Mouse (Mus musculus) E14TG2a.4 (cell line): ENCODE data around the gene Fmo6.

Source experiments
- H3K27me3 ChIP-seq: 2 replicates; pipeline ENCODE4 v1.6.1; 2014; ENCODE audit warnings: low read length, control low read depth; ENCODE audit not compliant: insufficient read depth
- H3K36me3 ChIP-seq: 2 replicates; pipeline ENCODE4 v1.6.1; 2014; ENCODE audit warnings: low read length, control low read depth; ENCODE audit not compliant: insufficient read depth
- H3K4me1 ChIP-seq: replicated peaks from 2 replicates; pipeline ENCODE4 v1.6.1; 2014; ENCODE audit warnings: low read depth, low read length, control low read depth
- H3K4me3 ChIP-seq: replicated peaks from 2 replicates; pipeline ENCODE4 v1.5.1; 2014; ENCODE audit warnings: mild to moderate bottlenecking, low read length
- H3K9me3 ChIP-seq: 2 replicates; pipeline ENCODE4 v1.6.1; 2014; ENCODE audit warnings: low read length, control low read depth
- CTCF ChIP-seq: conservative IDR thresholded peaks from 2 replicates; pipeline ENCODE4 v1.5.1; 2014; ENCODE audit warnings: low read length
- NANOG ChIP-seq: IDR thresholded peaks from 2 replicates; pipeline ENCODE4 v1.6.1; 2014; ENCODE audit warnings: borderline replicate concordance, low read length, mixed read lengths
- POU5F1 ChIP-seq: IDR thresholded peaks from 2 replicates; pipeline ENCODE4 v1.6.1; 2014; ENCODE audit warnings: low read length, borderline replicate concordance

Fmo6 gene

GRCm38 (mm10) chr1:162937415-162937814, at the start of gene Fmo6:
TSS of gene Fmo6 (minus strand) at chr1:162937515.
- no peak for TF ChIP-seq CTCF
- TF ChIP-seq NANOG: no peak
- TF ChIP-seq POU5F1: no peak
- H3K4me1 ChIP-seq: no peaks in the 10 kb centered on the region

GRCm38 (mm10) chr1:162986777-162987176, 49.5 kb upstream of the Fmo6 start:
- no peak overlapping the region for H3K4me3 ChIP-seq
- H3K4me1 ChIP-seq: no peaks in the 10 kb centered on the region
- TF ChIP-seq POU5F1 (no peak), NANOG (no peak), CTCF (no peak)
- H3K9me3 ChIP-seq: no peaks in the 10 kb centered on the region
- H3K27me3 ChIP-seq: no peaks in the 10 kb centered on the region
- no peaks in the 10 kb centered on the region for H3K36me3 ChIP-seq

More at GRCm38 (mm10) chr1:162937415-162937814, at the start of gene Fmo6:
- Histone ChIP-seq H3K36me3 (no peaks in the 10 kb centered on the region), H3K4me3 (no peak within 1 kb of the TSS), H3K27me3 (no peaks in the 10 kb centered on the region), H3K9me3 (no peaks in the 10 kb centered on the region)

GRCm38 (mm10) chr1:162986121-162986748, 48.9 kb upstream of the Fmo6 start:
- H3K4me1 ChIP-seq: no peaks in the 10 kb centered on the region
- no peak for TF ChIP-seq NANOG
- TF ChIP-seq CTCF: no peak
- TF ChIP-seq POU5F1: no peak
- H3K4me3 ChIP-seq: no peak overlapping the region
- H3K9me3 ChIP-seq: no peaks in the 10 kb centered on the region
- no peaks in the 10 kb centered on the region for H3K36me3 ChIP-seq
- H3K27me3 ChIP-seq: no peaks in the 10 kb centered on the region

- H3K9me3 ChIP-seq: no peaks in the 10 kb centered on the region
- H3K4me1 ChIP-seq: no peaks in the 10 kb centered on the region
- TF ChIP-seq NANOG (no peak), POU5F1 (no peak), CTCF (no peak)
- no peak within 1 kb of the TSS for H3K4me3 ChIP-seq
- H3K36me3 ChIP-seq: no peaks in the 10 kb centered on the region
- no peaks in the 10 kb centered on the region for H3K27me3 ChIP-seq
These were observed 47.1 kb upstream of the Fmo6 start, which contains the start of gene Fmo3 for GRCm38 (mm10) chr1:162984428-162984827. TSS of gene Fmo3 (minus strand) at chr1:162984528.

- Histone ChIP-seq H3K4me3 (no peak overlapping the region), H3K4me1 (no peaks in the 10 kb centered on the region), H3K36me3 (no peaks in the 10 kb centered on the region), H3K27me3 (no peaks in the 10 kb centered on the region), H3K9me3 (no peaks in the 10 kb centered on the region)
- TF ChIP-seq CTCF (no peak), POU5F1 (no peak), NANOG (no peak)
These were observed 26.2 kb upstream of the Fmo6 start for GRCm38 (mm10) chr1:162963556-162963955.

- Histone ChIP-seq H3K4me1 (no peaks in the 10 kb centered on the region), H3K27me3 (no peaks in the 10 kb centered on the region), H3K36me3 (no peaks in the 10 kb centered on the region), H3K4me3 (no peak overlapping the region), H3K9me3 (no peaks in the 10 kb centered on the region)
- TF ChIP-seq POU5F1 (no peak), NANOG (no peak), CTCF (no peak)
These were observed 20.1 kb upstream of the Fmo6 start for GRCm38 (mm10) chr1:162957422-162957821.

- Histone ChIP-seq H3K9me3 (no peaks in the 10 kb centered on the region), H3K27me3 (no peaks in the 10 kb centered on the region), H3K4me1 (no peaks in the 10 kb centered on the region), H3K36me3 (no peaks in the 10 kb centered on the region), H3K4me3 (no peak overlapping the region)
- no peak for TF ChIP-seq POU5F1
- no peak for TF ChIP-seq NANOG
- TF ChIP-seq CTCF: no peak
These were observed 15.8 kb upstream of the Fmo6 start for GRCm38 (mm10) chr1:162953079-162953478.

GRCm38 (mm10) chr1:162949763-162950162, 12.4 kb upstream of the Fmo6 start:
- Histone ChIP-seq H3K9me3 (no peaks in the 10 kb centered on the region), H3K4me3 (no peak overlapping the region), H3K36me3 (no peaks in the 10 kb centered on the region), H3K4me1 (no peaks in the 10 kb centered on the region), H3K27me3 (no peaks in the 10 kb centered on the region)
- no peak for TF ChIP-seq CTCF
- TF ChIP-seq NANOG: no peak
- TF ChIP-seq POU5F1: no peak

GRCm38 (mm10) chr1:162947934-162948333, 10.6 kb upstream of the Fmo6 start:
- H3K27me3 ChIP-seq: no peaks in the 10 kb centered on the region
- no peaks in the 10 kb centered on the region for H3K9me3 ChIP-seq
- no peaks in the 10 kb centered on the region for H3K36me3 ChIP-seq
- TF ChIP-seq POU5F1 (no peak), CTCF (no peak), NANOG (no peak)
- no peak overlapping the region for H3K4me3 ChIP-seq
- no peaks in the 10 kb centered on the region for H3K4me1 ChIP-seq
